Mouse (Mus musculus) olfactory bulb, adult 2 months (tissue): ENCODE data around the gene Ptpn14. TPM values are rescaled to one million over a fixed set of nuclear protein-coding genes. Genes with fewer than 3 reads are reported as not detected.

Source experiments
- H3K27ac ChIP-seq: fragments of 200-500 bp; 2 replicates; pipeline ENCODE4 v1.5.1; 2012; ENCODE audit warnings: low read depth, low read length; ENCODE audit not compliant: insufficient read depth
- H3K4me1 ChIP-seq: fragments of 200-500 bp; 2 replicates; pipeline ENCODE4 v1.6.1; 2012; ENCODE audit warnings: low read length; ENCODE audit not compliant: control insufficient read depth, insufficient read depth
- H3K4me3 ChIP-seq: fragments of 200-500 bp; 2 replicates; pipeline ENCODE4 v1.5.1; 2012; ENCODE audit warnings: mild to moderate bottlenecking, low read depth, low read length, moderate library complexity; ENCODE audit not compliant: insufficient read depth
- CTCF ChIP-seq: fragments of 200-500 bp; IDR thresholded peaks from 2 replicates; pipeline ENCODE4 v1.5.1; 2012; ENCODE audit warnings: low read depth, mild to moderate bottlenecking, low read length, moderate library complexity; ENCODE audit not compliant: insufficient read depth
- POLR2A ChIP-seq: fragments of 200-500 bp; IDR thresholded peaks from 2 replicates; pipeline ENCODE4 v1.6.1; 2012; ENCODE audit warnings: mild to moderate bottlenecking, low read depth, low read length, moderate library complexity; ENCODE audit not compliant: insufficient read depth
- WGBS: fragments of 180-500 bp; shearing (Covaris S2); methylation state at CpG from one replicate; pipeline ENCODE4 v1.1.7; 2018; 5-methylcytosine and 5-hydroxymethylcytosine counted together
- polyA plus RNA-seq: library from polyadenylated mRNA; stranded (reverse); fragments of >200 nt; gene quantifications from 2 replicates; pipeline ENCODE4 v1.2.4, GENCODE M21; 2012; ENCODE audit warnings: low replicate concordance; ENCODE audit not compliant: missing spikeins, insufficient read depth, insufficient read length

Ptpn14 gene
- polyA plus RNA-seq, 1 experiment = 73.8 TPM

DNA sequence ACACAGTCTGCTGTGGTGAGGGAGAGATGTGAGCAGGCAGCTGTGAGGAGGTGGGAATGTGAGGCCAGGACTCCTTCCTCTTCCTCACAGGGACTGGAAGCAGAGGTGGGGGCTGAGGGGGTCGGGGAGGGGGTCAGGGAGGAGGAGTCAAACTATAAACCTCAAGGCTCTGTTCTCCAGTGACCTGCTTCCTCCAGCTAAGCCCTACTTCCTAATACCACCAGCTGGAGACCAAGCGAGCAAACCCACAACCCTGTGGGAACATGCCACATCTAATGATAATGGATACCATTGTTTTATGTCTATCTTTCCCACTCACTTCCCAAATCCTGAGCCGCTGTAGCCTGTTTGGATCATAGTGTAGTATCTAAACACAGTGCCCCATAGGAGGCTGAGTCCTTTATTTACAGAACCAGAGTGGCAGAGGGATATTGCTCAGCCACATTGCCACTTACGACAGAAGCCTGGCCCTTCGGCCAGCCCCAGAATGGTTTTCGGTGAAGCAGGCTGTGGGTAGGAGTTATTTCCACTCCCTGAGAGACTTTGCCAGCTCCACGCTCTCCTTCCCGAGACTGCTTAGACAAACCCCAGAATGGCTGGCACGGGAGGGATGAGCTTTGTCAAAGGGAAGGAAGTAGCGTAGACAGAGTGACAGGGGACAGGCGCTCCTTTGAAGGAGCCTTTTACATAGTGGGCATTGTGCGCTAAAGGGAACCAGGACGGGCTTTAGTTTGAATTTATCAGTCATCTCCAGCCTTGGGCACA, 78.6 kb downstream of the Ptpn14 start:
- Histone ChIP-seq H3K4me1 (peaks cover 28% of the 10 kb centered on the region), H3K4me3 (no peak overlapping the region), H3K27ac (no peak overlapping the region)
- WGBS = 67% methylated on average over 13 of the region's 13 CpGs
- no peak for TF ChIP-seq POLR2A
- no peak for TF ChIP-seq CTCF

DNA sequence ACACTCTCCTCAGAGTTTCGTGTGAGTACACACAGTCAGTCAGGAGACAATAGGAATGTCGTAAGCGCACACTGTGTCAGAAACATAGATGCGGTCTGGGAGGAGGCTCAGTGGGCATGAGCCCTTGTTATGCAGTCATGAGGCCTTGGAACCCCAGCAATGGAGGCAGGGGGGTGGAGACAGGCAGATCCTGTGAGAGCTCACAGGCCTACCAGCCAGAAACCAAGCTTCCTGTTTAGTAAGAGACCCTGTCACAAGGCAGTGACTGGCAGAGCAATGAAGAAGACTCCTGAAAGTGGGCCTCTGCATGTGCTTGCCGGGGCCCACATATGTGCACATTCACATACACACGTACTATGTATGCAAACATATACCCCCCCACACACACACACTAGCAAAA, 79.9 kb downstream of the Ptpn14 start:
- no peak overlapping the region for H3K27ac ChIP-seq
- TF ChIP-seq POLR2A = no peak
- TF ChIP-seq CTCF = no peak
- H3K4me3 ChIP-seq = no peak overlapping the region
- peaks cover 28% of the 10 kb centered on the region for H3K4me1 ChIP-seq
- 94% methylated on average over 6 of the region's 6 CpGs for WGBS

DNA sequence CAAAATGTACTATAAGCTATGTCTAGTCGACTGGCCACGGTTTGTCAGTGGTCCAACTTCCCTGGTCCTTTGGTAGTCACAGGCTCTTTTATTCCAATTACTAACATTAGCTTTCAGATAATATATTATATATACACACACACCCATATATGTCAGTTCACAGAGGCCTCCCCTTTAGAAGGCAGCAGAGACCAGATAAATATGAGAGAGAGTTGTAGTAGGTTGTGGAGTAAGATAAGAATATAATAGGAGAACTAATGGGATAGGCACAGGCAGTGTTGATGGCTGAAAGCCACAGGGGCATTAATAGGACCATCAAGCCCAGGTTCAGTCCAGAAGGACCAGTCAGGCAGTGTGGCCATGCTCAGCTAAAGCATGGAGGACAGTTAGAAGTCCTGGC, 80.4 kb downstream of the Ptpn14 start:
- H3K27ac ChIP-seq = no peak overlapping the region
- H3K4me1 ChIP-seq = peaks cover 32% of the 10 kb centered on the region
- TF ChIP-seq CTCF (no peak), POLR2A (no peak)
- 95% methylated on average over 2 of the region's 2 CpGs for WGBS
- no peak overlapping the region for H3K4me3 ChIP-seq

DNA sequence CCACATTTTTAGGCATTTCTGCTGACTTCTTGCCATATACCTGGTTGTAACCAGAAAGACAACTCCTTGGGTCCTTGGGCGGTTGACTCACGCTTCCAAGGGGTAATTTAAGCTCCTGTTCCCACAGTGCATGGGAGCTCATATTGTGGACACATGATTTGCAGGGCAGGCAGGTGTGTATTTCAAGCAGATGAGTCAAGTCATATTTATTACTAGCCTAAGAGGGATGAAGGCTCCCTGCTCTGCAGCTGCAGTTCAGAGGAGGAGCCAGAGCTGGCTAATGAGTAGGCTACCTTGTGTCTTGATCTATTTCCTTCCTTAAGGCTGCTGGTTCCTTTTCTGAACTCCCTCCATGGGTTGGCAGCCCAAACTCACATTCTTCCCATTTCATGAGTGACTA, 83.7 kb downstream of the Ptpn14 start:
- WGBS = 58% methylated on average over 2 of the region's 2 CpGs
- TF ChIP-seq POLR2A (no peak), CTCF (no peak)
- Histone ChIP-seq H3K27ac (0 out of 2 replicates have a peak overlapping the region, but pooled peaks have one; percentile 1), H3K4me3 (no peak overlapping the region), H3K4me1 (peaks cover 46% of the 10 kb centered on the region)

DNA sequence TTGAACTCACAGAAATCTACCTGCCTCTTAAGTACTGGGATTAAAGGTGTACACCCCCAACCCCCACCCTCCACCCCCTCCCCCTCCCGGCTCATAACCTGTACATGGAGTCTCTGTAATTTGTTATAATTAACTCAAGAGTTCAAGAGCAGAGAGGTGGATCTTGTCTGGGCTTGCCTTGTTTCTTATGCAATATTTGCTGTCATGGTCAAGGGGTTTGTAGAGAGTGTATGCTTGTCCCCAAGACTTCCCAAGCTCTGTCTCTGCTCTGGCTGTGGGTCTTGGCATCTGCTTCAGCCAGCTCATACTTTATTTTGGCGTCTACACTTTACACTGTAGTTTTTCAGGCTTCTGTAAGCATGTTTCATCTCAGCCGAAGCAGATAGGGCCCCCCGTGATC, 86.3 kb downstream of the Ptpn14 start:
- Histone ChIP-seq H3K4me1 (peaks cover 52% of the 10 kb centered on the region), H3K27ac (peak overlapping the region; percentile 59; the same call in 1 of the 2 replicates), H3K4me3 (no peak overlapping the region)
- 61% methylated on average over 4 of the region's 4 CpGs for WGBS
- TF ChIP-seq POLR2A = no peak
- no peak for TF ChIP-seq CTCF

DNA sequence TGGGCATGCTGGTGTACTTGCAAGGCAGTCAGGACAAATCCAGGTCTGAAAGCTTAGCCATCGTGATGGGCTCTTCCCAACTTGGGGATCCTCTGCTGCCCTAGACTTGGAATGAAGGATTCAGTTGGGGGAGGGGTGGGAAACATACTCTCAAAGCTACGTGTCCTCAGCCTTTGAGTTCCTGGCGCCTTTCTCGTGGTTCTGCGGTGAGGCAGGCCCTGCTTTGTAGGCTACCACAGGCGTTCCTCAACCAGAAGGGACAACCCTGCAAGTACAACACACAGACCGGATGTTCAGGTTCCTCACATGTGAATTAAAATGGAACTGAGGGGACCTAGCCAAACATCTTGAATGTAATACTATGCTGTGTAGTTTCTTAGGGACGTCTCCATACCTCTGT, 89.0 kb downstream of the Ptpn14 start:
- Histone ChIP-seq H3K4me3 (no peak overlapping the region), H3K4me1 (peaks cover 62% of the 10 kb centered on the region), H3K27ac (peak overlapping the region; percentile 71)
- WGBS = 59% methylated on average over 8 of the region's 8 CpGs
- no peak for TF ChIP-seq POLR2A

DNA sequence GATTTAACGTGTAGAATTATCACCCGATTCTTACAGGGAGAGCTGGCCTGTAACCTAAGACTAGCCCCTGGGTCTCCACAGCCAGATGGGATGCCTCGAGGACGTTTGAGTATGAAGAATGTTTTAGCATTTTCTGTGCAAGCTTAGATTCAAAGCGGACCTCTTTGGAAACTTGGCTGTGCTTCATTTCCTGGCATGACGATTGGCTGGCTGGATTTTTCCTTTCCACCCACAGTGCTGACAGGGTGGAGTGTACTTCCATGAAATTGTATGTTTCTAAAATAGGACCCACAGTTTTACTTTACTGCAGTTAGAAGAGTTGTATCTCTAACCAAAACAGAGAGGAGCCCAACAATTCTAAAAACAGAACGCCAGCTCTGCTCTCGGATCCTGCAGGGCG, 89.7 kb downstream of the Ptpn14 start:
- H3K4me3 ChIP-seq = no peak overlapping the region
- WGBS = 24% methylated on average over 9 of the region's 9 CpGs
- TF ChIP-seq CTCF (no peak), POLR2A (no peak)
- peak overlapping the region; percentile 71 for H3K27ac ChIP-seq
- peaks cover 62% of the 10 kb centered on the region for H3K4me1 ChIP-seq

DNA sequence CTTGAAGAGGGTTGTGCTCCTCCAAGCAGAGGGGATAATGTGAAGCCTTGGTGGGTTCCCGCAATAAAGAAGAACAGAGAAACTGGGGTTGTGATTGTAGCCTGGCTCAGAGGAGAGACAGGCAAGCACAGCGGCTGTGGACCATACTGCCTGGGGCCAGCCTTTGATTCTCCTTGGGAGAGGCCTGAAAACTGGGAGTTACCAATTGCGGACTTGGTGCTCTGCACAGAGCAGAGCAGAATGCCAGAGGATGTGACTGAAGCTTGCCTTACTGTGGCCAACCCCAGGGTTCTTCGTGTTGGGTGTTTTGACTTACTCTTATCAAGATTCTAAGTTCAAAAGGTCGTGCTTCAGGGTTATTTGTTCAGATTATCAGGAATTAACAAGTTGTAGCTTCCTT, 92.0 kb downstream of the Ptpn14 start:
- Histone ChIP-seq H3K27ac (peak overlapping the region; percentile 20; the same call in 1 of the 2 replicates), H3K4me1 (peaks cover 46% of the 10 kb centered on the region), H3K4me3 (no peak overlapping the region)
- TF ChIP-seq POLR2A = no peak
- no peak for TF ChIP-seq CTCF
- 81% methylated on average over 5 of the region's 5 CpGs for WGBS

DNA sequence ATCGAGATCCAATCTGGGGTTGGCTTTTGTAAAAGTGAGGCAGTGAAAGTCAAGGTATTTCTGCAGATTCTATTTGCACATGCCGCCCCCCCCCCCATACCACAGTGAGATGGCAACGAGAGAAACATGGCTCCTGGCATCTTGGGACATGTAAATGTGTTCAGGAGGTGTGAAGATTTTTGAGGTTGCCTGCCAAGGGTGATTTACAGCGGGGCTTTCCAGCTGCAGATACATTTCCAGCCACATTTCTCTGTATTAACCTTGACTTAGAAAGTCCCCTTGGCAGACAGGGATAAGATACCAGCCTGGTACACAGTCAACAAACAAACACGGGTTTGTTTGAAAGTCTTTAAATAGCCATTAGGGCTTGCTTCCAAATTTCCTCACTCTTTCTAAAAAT, 96.4 kb downstream of the Ptpn14 start:
- Histone ChIP-seq H3K4me3 (no peak overlapping the region), H3K4me1 (peaks cover 16% of the 10 kb centered on the region), H3K27ac (no peak overlapping the region)
- 55% methylated on average over 5 of the region's 5 CpGs for WGBS
- TF ChIP-seq CTCF (no peak), POLR2A (no peak)
